Mouse (Mus musculus) ES-E14 (cell line): ENCODE measurements around the gene Atrip. TPM values are rescaled to one million over a fixed set of nuclear protein-coding genes. Genes with fewer than 3 reads are reported as not detected.

ENCODE experiments used
- DNase-seq: peaks from one replicate; pipeline ENCODE4 v3.0.0-alpha.2; 2013; ENCODE audit warnings: low read depth, low spot score
- H3K27ac ChIP-seq: 2 replicates; pipeline ENCODE4 v1.5.1; 2012; ENCODE audit warnings: low read depth, mild to moderate bottlenecking, low read length, moderate library complexity, mixed read lengths; ENCODE audit not compliant: poor library complexity, insufficient read depth, severe bottlenecking
- H3K36me3 ChIP-seq: 2 replicates; pipeline ENCODE4 v1.6.1; 2012; ENCODE audit warnings: mild to moderate bottlenecking, low read length, moderate library complexity, mixed read lengths; ENCODE audit not compliant: control insufficient read depth, poor library complexity, insufficient read depth, severe bottlenecking
- H3K4me1 ChIP-seq, 2 experiments: fragments of 150-350 bp in 1 of 2; sonication (generic) in 1 of 2; 2 replicates each; pipeline ENCODE4 v1.6.1; 2012; ENCODE audit warnings: low read length in 2 of 2, mild to moderate bottlenecking in 1 of 2, mixed read lengths in 1 of 2; ENCODE audit not compliant: control insufficient read depth in 2 of 2, insufficient read depth in 2 of 2, poor library complexity in 1 of 2
- H3K4me3 ChIP-seq, 2 experiments: fragments of 150-350 bp in 1 of 2; sonication (generic) in 1 of 2; 2 replicates each; pipeline ENCODE4 v1.5.1; 2012; ENCODE audit warnings: low read length in 2 of 2, low read depth in 1 of 2, mild to moderate bottlenecking in 1 of 2, mixed read lengths in 1 of 2; ENCODE audit not compliant: insufficient read depth in 1 of 2, poor library complexity in 1 of 2, severe bottlenecking in 1 of 2
- H3K9ac ChIP-seq: 2 replicates; pipeline ENCODE4 v1.6.1; 2012; ENCODE audit warnings: low read depth, mild to moderate bottlenecking, low read length, mixed read lengths; ENCODE audit not compliant: poor library complexity, insufficient read depth, severe bottlenecking
- H3K9me3 ChIP-seq: fragments of 150-350 bp; sonication (generic); 2 replicates; pipeline ENCODE4 v1.6.1; 2012; ENCODE audit warnings: low read depth, mild to moderate bottlenecking, low read length; ENCODE audit not compliant: control insufficient read depth, insufficient read depth
- CHD2 ChIP-seq: IDR thresholded peaks from 2 replicates; pipeline ENCODE4 v1.6.1; 2014; ENCODE audit warnings: mild to moderate bottlenecking, low read depth, low read length, inconsistent platforms
- HCFC1 ChIP-seq: IDR thresholded peaks from 2 replicates; pipeline ENCODE4 v1.6.1; 2012; ENCODE audit warnings: low read length, inconsistent platforms, borderline replicate concordance; ENCODE audit not compliant: insufficient read depth
- MAFK ChIP-seq: IDR thresholded peaks from 2 replicates; pipeline ENCODE4 v1.6.1; 2014; ENCODE audit warnings: mild to moderate bottlenecking, low read depth, low read length, inconsistent platforms; ENCODE audit not compliant: insufficient read depth
- ZC3H11A ChIP-seq: IDR thresholded peaks from 2 replicates; pipeline ENCODE4 v1.6.1; 2012; ENCODE audit warnings: low read depth, mild to moderate bottlenecking, inconsistent platforms, low read length, borderline replicate concordance
- ZNF384 ChIP-seq: IDR thresholded peaks from 2 replicates; pipeline ENCODE4 v1.6.1; 2012; ENCODE audit warnings: low read depth, low read length, inconsistent platforms
- in situ Hi-C, 2 experiments: fragments of 600-800 bp; cut with MboI; formaldehyde crosslinking; loops; one replicate each; pipeline ENCODE4 v1.15.1; 2025; ENCODE audit warnings: low sequenced_read_pairs in 2 of 2, inconsistent platforms in 1 of 2; ENCODE audit not compliant: unreplicated experiment in 2 of 2
- total RNA-seq: library from RNA; depleted of rRNA; stranded (reverse); fragments of 300-350 nt; gene quantifications from 2 replicates; pipeline ENCODE4 v1.2.3, GENCODE M21; 2012

The Atrip gene
- total RNA-seq, 1 experiment: 17.1 TPM

- Histone ChIP-seq H3K4me3 (no peak overlapping the region), H3K4me1 (no peaks in the 10 kb centered on the region), H3K9me3 (no peaks in the 10 kb centered on the region), H3K9ac (no peak overlapping the region), H3K36me3 (no peaks in the 10 kb centered on the region), H3K27ac (no peak overlapping the region)
- in situ Hi-C loops: no loop called here
- TF ChIP-seq ZNF384: no peak
- no peak for TF ChIP-seq MAFK
- TF ChIP-seq CHD2: no peak
- no peak for TF ChIP-seq HCFC1
- no peak for TF ChIP-seq ZC3H11A
- DNase-seq: no peak
These were observed 52.5 kb downstream of the Atrip start for GRCm38 (mm10) chr9:109021428-109021827.

- Histone ChIP-seq H3K36me3 (no peaks in the 10 kb centered on the region), H3K9ac (no peak overlapping the region), H3K27ac (no peak overlapping the region), H3K4me1 (peaks cover 0 to 2% of the 10 kb centered on the region in 2 experiments; a peak in 1 of 4 replicates), H3K9me3 (no peaks in the 10 kb centered on the region), H3K4me3 (no peak overlapping the region)
- no peak for TF ChIP-seq ZC3H11A
- in situ Hi-C loops: no loop called here
- no peak for DNase-seq
These were observed 56.8 kb downstream of the Atrip start for GRCm38 (mm10) chr9:109016973-109017604.

GRCm38 (mm10) chr9:109015397-109015796, 58.5 kb downstream of the Atrip start:
- no peak for DNase-seq
- Histone ChIP-seq H3K9ac (no peak overlapping the region), H3K4me3 (no peak overlapping the region), H3K9me3 (no peaks in the 10 kb centered on the region), H3K4me1 (peaks cover 0 to 2% of the 10 kb centered on the region in 2 experiments; a peak in 1 of 4 replicates), H3K36me3 (no peaks in the 10 kb centered on the region), H3K27ac (no peak overlapping the region)
- in situ Hi-C loops: no loop called here
- TF ChIP-seq MAFK: no peak
- TF ChIP-seq CHD2: no peak
- TF ChIP-seq ZC3H11A: no peak
- TF ChIP-seq HCFC1: no peak

GRCm38 (mm10) chr9:109010316-109010690, 63.6 kb downstream of the Atrip start:
- Histone ChIP-seq H3K4me3 (no peak overlapping the region), H3K4me1 (peaks cover 0 to 4% of the 10 kb centered on the region in 2 experiments; a peak in 1 of 4 replicates), H3K9me3 (no peaks in the 10 kb centered on the region), H3K9ac (no peak overlapping the region), H3K36me3 (no peaks in the 10 kb centered on the region), H3K27ac (no peak overlapping the region)
- DNase-seq: no peak
- no peak for TF ChIP-seq MAFK
- TF ChIP-seq HCFC1: no peak
- no peak for TF ChIP-seq ZNF384
- no peak for TF ChIP-seq CHD2
- TF ChIP-seq ZC3H11A: no peak
- in situ Hi-C loops: no loop called here
